Mouse (Mus musculus) lung, postnatal 0 days (tissue): ENCODE data around the gene B020004J07Rik. TPM values are rescaled to one million over a fixed set of nuclear protein-coding genes. Genes with fewer than 3 reads are reported as not detected.
"Not testable (repeated sequence)": the region's sequence is repeated elsewhere in the genome, so short reads cannot be mapped to it uniquely, and the experiment has no call there.

Experiments used
- ATAC-seq: fragments of 200-750 bp; cut with Nextera tagmentation; 2 replicates; pipeline ENCODE4 v1.8.0; 2017; ENCODE audit warnings: moderate library complexity
- DNase-seq: peaks from one replicate; pipeline ENCODE4 v3.0.0-alpha.2; 2016; ENCODE audit warnings: low spot score
- H3K27ac ChIP-seq: fragments of 300-500 bp; sonication (generic); 2 replicates; pipeline ENCODE4 v1.5.1; 2014; ENCODE audit warnings: antibody characterized with exemption, mild to moderate bottlenecking, low read length, mixed read lengths
- H3K27me3 ChIP-seq: fragments of 300-500 bp; sonication (generic); replicated peaks from 2 replicates; pipeline ENCODE4 v1.6.1; 2014; ENCODE audit warnings: low read length, mixed read lengths; ENCODE audit not compliant: insufficient read depth
- H3K36me3 ChIP-seq: fragments of 300-500 bp; sonication (generic); 2 replicates; pipeline ENCODE4 v1.6.1; 2014; ENCODE audit warnings: low read length, mixed read lengths; ENCODE audit not compliant: insufficient read depth
- H3K4me1 ChIP-seq: fragments of 300-500 bp; sonication (generic); 2 replicates; pipeline ENCODE4 v1.6.1; 2014; ENCODE audit warnings: antibody characterized with exemption, low read depth, low read length, mixed read lengths; ENCODE audit not compliant: insufficient read depth
- H3K4me2 ChIP-seq: fragments of 300-500 bp; sonication (generic); replicated peaks from 2 replicates; pipeline ENCODE4 v1.6.1; 2014; ENCODE audit warnings: low read depth, mild to moderate bottlenecking, low read length, moderate library complexity, mixed read lengths
- H3K4me3 ChIP-seq: fragments of 300-500 bp; sonication (generic); 2 replicates; pipeline ENCODE4 v1.5.1; 2014; ENCODE audit warnings: low read depth, low read length
- H3K9ac ChIP-seq: fragments of 300-500 bp; sonication (generic); replicated peaks from 2 replicates; pipeline ENCODE4 v1.6.1; 2014; ENCODE audit warnings: low read depth, mild to moderate bottlenecking
- H3K9me3 ChIP-seq: fragments of 300-500 bp; sonication (generic); 2 replicates; pipeline ENCODE4 v1.6.1; 2016; ENCODE audit warnings: low read length, mixed read lengths
- CTCF ChIP-seq: IDR thresholded peaks from 2 replicates; pipeline ENCODE4 v1.5.1; 2016; ENCODE audit warnings: antibody characterized with exemption, mild to moderate bottlenecking
- EP300 ChIP-seq: IDR thresholded peaks from 2 replicates; pipeline ENCODE4 v1.6.1; 2016; ENCODE audit warnings: antibody characterized with exemption, mild to moderate bottlenecking, control low read depth
- WGBS: fragments of 180-500 bp; shearing (Covaris S2); extraction: QIAGEN DNeasy Blood & Tissue Kit; methylation state at CpG from one replicate; pipeline ENCODE4 v1.1.7; 2014; 5-methylcytosine and 5-hydroxymethylcytosine counted together
- polyA plus RNA-seq: library from polyadenylated mRNA; unstranded; fragments of >200 nt; fragmentation: Nextera tagmentation; extraction: Ambion mirVana; gene quantifications from 2 replicates; pipeline ENCODE4 v1.2.1, GENCODE M21; 2015

Gene B020004J07Rik
- polyA plus RNA-seq, result not detected in 2 replicates

- H3K4me1 ChIP-seq, H3K27ac ChIP-seq, H3K9ac ChIP-seq, DNase-seq, H3K4me2 ChIP-seq, H3K4me3 ChIP-seq, ATAC-seq, H3K9me3 ChIP-seq, H3K27me3 ChIP-seq, H3K36me3 ChIP-seq: not testable (repeated sequence)
- WGBS, result 82% methylated on average over 3 of the region's 4 CpGs
Observed at GRCm38 (mm10) chr4:101843923-101844322, at the start of gene B020004J07Rik. Gene B020004J07Rik, minus strand, starts transcription at chr4:101844023.

- no peak overlapping the region for H3K4me3 ChIP-seq
- DNase-seq (no peak), ATAC-seq (no peak)
- no peaks in the 10 kb centered on the region for H3K4me1 ChIP-seq
- no peak overlapping the region for H3K4me2 ChIP-seq
- no peak overlapping the region for H3K9ac ChIP-seq
- H3K36me3 ChIP-seq, result no peaks in the 10 kb centered on the region
- H3K27ac ChIP-seq, result no peak overlapping the region
- H3K9me3 ChIP-seq, result no peaks in the 10 kb centered on the region
- no peak for TF ChIP-seq EP300
- TF ChIP-seq CTCF, result no peak
- H3K27me3 ChIP-seq, result no peaks in the 10 kb centered on the region
Observed at GRCm38 (mm10) chr4:101889377-101889776, 45.6 kb upstream of the B020004J07Rik start.

- Histone ChIP-seq H3K9me3 (no peaks in the 10 kb centered on the region), H3K27ac (no peak overlapping the region), H3K4me3 (no peak overlapping the region), H3K36me3 (no peaks in the 10 kb centered on the region), H3K4me2 (no peak overlapping the region), H3K27me3 (no peaks in the 10 kb centered on the region), H3K9ac (no peak overlapping the region), H3K4me1 (no peaks in the 10 kb centered on the region)
- DNase-seq (no peak), ATAC-seq (no peak)
- 20% methylated on average over 3 of the region's 3 CpGs for WGBS
- no peak for TF ChIP-seq CTCF
- no peak for TF ChIP-seq EP300
Observed at GRCm38 (mm10) chr4:101883641-101884040, 39.8 kb upstream of the B020004J07Rik start.

- not testable (repeated sequence) for ATAC-seq, H3K4me1 ChIP-seq, H3K27me3 ChIP-seq, H3K9ac ChIP-seq, H3K27ac ChIP-seq, H3K36me3 ChIP-seq, H3K9me3 ChIP-seq, H3K4me2 ChIP-seq, H3K4me3 ChIP-seq, DNase-seq
- 87% methylated on average over 15 of the region's 15 CpGs for WGBS
Observed at GRCm38 (mm10) chr4:101875687-101876086, 31.9 kb upstream of the B020004J07Rik start.

GRCm38 (mm10) chr4:101872031-101872430 is 28.2 kb upstream of the B020004J07Rik start:
- not testable (repeated sequence) for H3K4me1 ChIP-seq, H3K9ac ChIP-seq, DNase-seq, H3K9me3 ChIP-seq, ATAC-seq, H3K27me3 ChIP-seq, H3K4me3 ChIP-seq, H3K27ac ChIP-seq, H3K36me3 ChIP-seq, H3K4me2 ChIP-seq
- 62% methylated on average over 2 of the region's 2 CpGs for WGBS

GRCm38 (mm10) chr4:101862289-101862688 is 18.5 kb upstream of the B020004J07Rik start:
- ATAC-seq (no peak), DNase-seq (no peak)
- TF ChIP-seq CTCF, result no peak
- TF ChIP-seq EP300, result no peak
- H3K9ac ChIP-seq, result no peak overlapping the region
- no peak overlapping the region for H3K4me3 ChIP-seq
- H3K4me2 ChIP-seq, result no peak overlapping the region
- H3K27ac ChIP-seq, result no peak overlapping the region
- H3K4me1 ChIP-seq, result no peaks in the 10 kb centered on the region
- H3K27me3 ChIP-seq, result no peaks in the 10 kb centered on the region
- 92% methylated on average over 6 of the region's 6 CpGs for WGBS
- no peaks in the 10 kb centered on the region for H3K36me3 ChIP-seq
- no peaks in the 10 kb centered on the region for H3K9me3 ChIP-seq

GRCm38 (mm10) chr4:101860873-101861272 is 17.1 kb upstream of the B020004J07Rik start:
- Histone ChIP-seq H3K4me1 (no peaks in the 10 kb centered on the region), H3K27me3 (no peaks in the 10 kb centered on the region), H3K36me3 (no peaks in the 10 kb centered on the region), H3K9me3 (no peaks in the 10 kb centered on the region), H3K27ac (no peak overlapping the region), H3K4me3 (no peak overlapping the region), H3K9ac (no peak overlapping the region), H3K4me2 (no peak overlapping the region)
- peak; percentile 37; the same call in 1 of the 2 replicates for ATAC-seq
- TF ChIP-seq EP300, result no peak
- TF ChIP-seq CTCF, result peak; percentile 69
- WGBS, result 39% methylated on average over 6 of the region's 6 CpGs
- peak; percentile 26 for DNase-seq
